Mouse (Mus musculus): ENCODE data around the gene Fam193b. TPM values are rescaled to one million over a fixed set of nuclear protein-coding genes. Genes with fewer than 3 reads are reported as not detected.

Fam193b gene
- total RNA-seq, 2 experiments from 2014 or later = 22.8 to 24.2 TPM

- intact Hi-C loops (cut with DNase I) = no loop called here
- DNase-seq = no peak
These were observed 41.6 kb downstream of the Fam193b start, which contains the start of gene Dok3 for GRCm38 (mm10) chr13:55529198-55529915. Gene Dok3 (minus strand): TSS chr13:55529296.

- no peak for DNase-seq
- intact Hi-C loops (cut with DNase I) = no loop called here
These were observed 42.8 kb downstream of the Fam193b start for GRCm38 (mm10) chr13:55527834-55528772.

GRCm38 (mm10) chr13:55527212-55527611 is 43.7 kb downstream of the Fam193b start:
- intact Hi-C loops (cut with DNase I) = no loop called here
- no peak for DNase-seq

- no peak for DNase-seq
- intact Hi-C loops (cut with DNase I) = no loop called here
These were observed 45.0 kb downstream of the Fam193b start for GRCm38 (mm10) chr13:55525733-55526553.

- no peak for DNase-seq
- intact Hi-C loops (cut with DNase I) = no loop called here
These were observed 46.8 kb downstream of the Fam193b start for GRCm38 (mm10) chr13:55523951-55524600.

- intact Hi-C loops (cut with DNase I) = no loop called here
- DNase-seq = peak; percentile 40 to 54
These were observed 47.6 kb downstream of the Fam193b start for GRCm38 (mm10) chr13:55523278-55523677.

- intact Hi-C loops (cut with DNase I) = no loop called here
- peak; percentile 40 to 52 for DNase-seq
These were observed 48.2 kb downstream of the Fam193b start for GRCm38 (mm10) chr13:55522730-55523129.

- no peak for DNase-seq
- intact Hi-C loops (cut with DNase I) = no loop called here
These were observed 51.3 kb downstream of the Fam193b start for GRCm38 (mm10) chr13:55519606-55520005.

GRCm38 (mm10) chr13:55516955-55517354 is 54.0 kb downstream of the Fam193b start:
- peak; percentile 89 to 94 for DNase-seq
- intact Hi-C loops (cut with DNase I) = loop anchor here (1.0 kb wide), 2 partner anchors 99 to 112 kb away; no protein-coding TSS in a partner anchor

- intact Hi-C loops (cut with DNase I) = loop anchor here (1.0 to 2.0 kb wide), 3 partner anchors 35 to 93 kb away; no protein-coding TSS in a partner anchor
- no peak for DNase-seq
These were observed 57.1 kb downstream of the Fam193b start for GRCm38 (mm10) chr13:55513828-55514227.

GRCm38 (mm10) chr13:55513111-55513748 is 57.7 kb downstream of the Fam193b start, which contains the start of gene Pdlim7:
Gene Pdlim7 (minus strand): TSS chr13:55513676.
- peak; percentile 93 to 94 for DNase-seq

GRCm38 (mm10) chr13:55512379-55513031 is 58.4 kb downstream of the Fam193b start:
- DNase-seq = peak; percentile 77 to 82
- intact Hi-C loops (cut with DNase I) = loop anchor here (1.0 to 2.0 kb wide), 2 partner anchors 40 to 91 kb away; no protein-coding TSS in a partner anchor

More at GRCm38 (mm10) chr13:55513111-55513748, 57.7 kb downstream of the Fam193b start, which contains the start of gene Pdlim7:
- intact Hi-C loops (cut with DNase I) = loop anchor here (1.0 to 2.0 kb wide), 2 partner anchors 40 to 92 kb away; no protein-coding TSS in a partner anchor

- DNase-seq = peak in 1 of 2 experiments; percentile 43
- intact Hi-C loops (cut with DNase I) = no loop called here
These were observed 59.4 kb downstream of the Fam193b start for GRCm38 (mm10) chr13:55511492-55511861.

GRCm38 (mm10) chr13:55510668-55511491 is 60.0 kb downstream of the Fam193b start:
- intact Hi-C loops (cut with DNase I) = no loop called here
- peak; percentile 93 to 94 for DNase-seq

- DNase-seq = no peak
- intact Hi-C loops (cut with DNase I) = no loop called here
These were observed 60.6 kb downstream of the Fam193b start for GRCm38 (mm10) chr13:55510332-55510667.

GRCm38 (mm10) chr13:55508531-55508930 is 62.4 kb downstream of the Fam193b start:
- intact Hi-C loops (cut with DNase I) = no loop called here

GRCm38 (mm10) chr13:55507877-55508276 is 63.0 kb downstream of the Fam193b start:
- intact Hi-C loops (cut with DNase I) = no loop called here
- DNase-seq = no peak

More at GRCm38 (mm10) chr13:55508531-55508930, 62.4 kb downstream of the Fam193b start:
- no peak for DNase-seq

GRCm38 (mm10) chr13:55506697-55507096 is 64.2 kb downstream of the Fam193b start:
- intact Hi-C loops (cut with DNase I) = no loop called here
- no peak for DNase-seq
